Mouse (Mus musculus) kidney, adult 2 months (tissue): ENCODE results near the gene Gm10681.
"Not testable (repeated sequence)": the region's sequence is repeated elsewhere in the genome, so short reads cannot be mapped to it uniquely, and the experiment has no call there.

Experiments used
- CTCF ChIP-seq: fragments of 200-500 bp; conservative IDR thresholded peaks from 2 replicates; pipeline ENCODE4 v1.5.1; 2011; ENCODE audit warnings: low read depth, mild to moderate bottlenecking, control low read depth, low read length, moderate library complexity, mixed read lengths; ENCODE audit not compliant: insufficient read depth, insufficient read length
- POLR2A ChIP-seq: fragments of 200-500 bp; IDR thresholded peaks from one replicate; pipeline ENCODE4 v1.6.1; 2011; ENCODE audit warnings: low read depth, low read length, control low read depth

DNA sequence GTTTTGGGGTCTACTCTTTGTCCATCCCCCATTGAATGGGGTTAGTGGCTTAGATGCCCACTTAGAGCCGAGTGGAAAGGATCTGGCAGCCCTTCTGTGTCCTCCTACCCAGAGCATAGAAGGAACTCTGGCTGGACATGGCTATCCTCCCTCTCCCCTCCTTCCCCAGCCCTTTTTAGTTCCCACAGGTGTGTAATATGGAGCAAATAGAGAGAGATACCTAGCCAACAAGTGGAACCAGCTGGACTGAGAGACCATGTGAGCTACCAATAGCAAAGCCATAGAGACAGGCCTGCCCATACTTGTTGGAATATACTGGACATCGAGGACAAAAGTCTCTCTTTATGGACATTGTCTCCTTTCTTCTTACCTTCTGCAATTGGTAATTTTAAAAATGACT lies 20.9 kb downstream of the Gm10681 start:
- not testable (repeated sequence) for TF ChIP-seq CTCF, POLR2A
